Mouse (Mus musculus) megakaryocyte-erythroid progenitor cell, adult 5-6 weeks (primary cell): ENCODE measurements around the gene Olfr329-ps. TPM values are rescaled to one million over a fixed set of nuclear protein-coding genes. Genes with fewer than 3 reads are reported as not detected.
"Not testable (repeated sequence)": the region's sequence is repeated elsewhere in the genome, so short reads cannot be mapped to it uniquely, and the experiment has no call there.

Experiments
- ATAC-seq: replicated peaks from 2 replicates; pipeline ENCODE4 v1.8.0; 2016; ENCODE audit warnings: mild to moderate bottlenecking, inconsistent platforms; ENCODE audit not compliant: severe bottlenecking, poor library complexity, low FRiP score, low TSS enrichment
- total RNA-seq, 2 experiments: library from RNA; stranded (forward) in 1 of 2; stranded (reverse) in 1 of 2; fragments of 200-1000, 215-1000 nt in 1 of 2; fragments of >200 nt in 1 of 2; fragmentation: Nextera tagmentation in 1 of 2; gene quantifications; 2 replicates each; pipeline ENCODE4 v1.2.3; 2014 to 2017

The Olfr329-ps gene
- total RNA-seq (2014; fragmentation: Nextera tagmentation) (not detected in 2 replicates), total RNA-seq (2017) (not detected in 2 replicates)

GRCm38 (mm10) chr11:58546322-58546721 lies at the start of gene Olfr329-ps:
Gene Olfr329-ps, minus strand, starts transcription at chr11:58546422.
- no peak for ATAC-seq

- no peak for ATAC-seq
Measured at GRCm38 (mm10) chr11:58594814-58595213, 48.6 kb upstream of the Olfr329-ps start, which contains the start of gene Olfr324. Gene Olfr324, plus strand, starts transcription at chr11:58595114.

DNA sequence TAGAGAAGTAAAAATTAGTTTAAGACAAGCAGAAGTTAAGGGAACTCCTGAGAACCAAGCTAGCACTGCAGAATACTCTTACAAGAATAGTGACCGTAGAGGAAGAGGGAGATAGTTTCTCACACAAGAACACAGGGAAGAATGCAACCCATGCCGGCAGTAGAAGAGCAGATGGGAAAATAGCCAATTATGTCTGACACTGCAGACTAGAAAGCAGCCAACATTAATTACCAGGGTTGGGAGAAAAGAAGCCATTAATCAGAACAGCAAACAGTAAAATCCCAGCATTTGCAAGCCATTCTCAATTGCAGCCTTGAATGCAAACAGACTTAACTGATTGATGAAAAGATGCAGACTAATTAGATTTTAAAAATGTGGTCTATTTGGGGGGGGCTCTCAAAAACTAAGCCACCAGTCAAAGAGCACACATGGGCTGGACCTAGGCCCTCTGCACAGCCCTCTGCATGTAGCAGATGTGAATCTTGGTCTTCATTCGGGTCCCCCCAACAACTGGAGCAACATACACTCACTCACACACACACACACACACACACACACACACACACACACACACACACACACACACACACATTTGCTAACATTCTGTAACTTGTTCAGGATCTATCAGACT lies 42.5 kb upstream of the Olfr329-ps start:
- no peak for ATAC-seq

GRCm38 (mm10) chr11:58587898-58588348 lies 41.7 kb upstream of the Olfr329-ps start:
- ATAC-seq: peak; percentile 99

- no peak for ATAC-seq
Measured at GRCm38 (mm10) chr11:58578636-58579035, 32.4 kb upstream of the Olfr329-ps start.

- ATAC-seq: no peak
Measured at GRCm38 (mm10) chr11:58577430-58577829, 31.2 kb upstream of the Olfr329-ps start, which contains the start of gene Olfr325. Gene Olfr325, plus strand, starts transcription at chr11:58577730.

DNA sequence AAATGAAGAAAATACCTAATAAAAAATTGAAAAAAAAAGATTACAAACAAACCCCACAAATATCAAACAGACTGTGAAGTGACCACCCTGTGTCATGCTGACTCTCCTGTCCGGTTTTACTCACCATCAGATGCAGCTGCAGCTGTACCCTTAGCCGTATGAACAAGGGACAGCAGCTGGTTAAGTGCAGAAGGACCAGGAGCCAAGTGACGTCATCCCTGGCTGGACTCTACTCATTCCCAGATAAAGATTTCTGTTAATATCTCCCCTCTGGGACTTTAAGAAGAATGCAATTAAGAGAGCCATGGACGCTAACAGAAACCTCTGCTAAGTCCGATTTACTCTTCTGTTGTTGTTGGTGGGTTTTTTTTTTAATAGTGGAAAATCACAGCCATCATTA lies 24.2 kb upstream of the Olfr329-ps start, which contains the start of gene Olfr224:
Gene Olfr224, minus strand, starts transcription at position 149 of the 400 bp plus-strand sequence.
- ATAC-seq: no peak

DNA sequence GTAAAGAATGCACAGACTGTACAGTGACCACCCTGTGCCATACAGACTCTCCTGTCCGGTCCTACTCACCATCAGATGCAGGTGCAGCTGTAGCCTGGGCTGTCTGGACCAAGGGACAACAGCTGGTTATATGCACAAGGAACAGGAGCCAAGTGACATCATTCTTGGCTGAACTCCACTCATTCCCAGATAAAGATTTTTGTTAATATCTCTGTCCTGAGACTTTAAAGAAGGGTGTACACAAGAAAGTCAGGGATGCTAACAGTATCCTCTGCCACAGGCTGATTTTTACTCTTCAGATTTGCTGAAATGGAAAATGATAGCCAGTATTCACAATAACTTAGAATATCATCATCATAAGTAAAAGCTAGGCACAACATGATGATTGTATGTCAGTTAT lies 9.3 kb upstream of the Olfr329-ps start, which contains the start of gene Olfr328:
Gene Olfr328, minus strand, starts transcription at position 101 of the 400 bp plus-strand sequence.
- no peak for ATAC-seq

DNA sequence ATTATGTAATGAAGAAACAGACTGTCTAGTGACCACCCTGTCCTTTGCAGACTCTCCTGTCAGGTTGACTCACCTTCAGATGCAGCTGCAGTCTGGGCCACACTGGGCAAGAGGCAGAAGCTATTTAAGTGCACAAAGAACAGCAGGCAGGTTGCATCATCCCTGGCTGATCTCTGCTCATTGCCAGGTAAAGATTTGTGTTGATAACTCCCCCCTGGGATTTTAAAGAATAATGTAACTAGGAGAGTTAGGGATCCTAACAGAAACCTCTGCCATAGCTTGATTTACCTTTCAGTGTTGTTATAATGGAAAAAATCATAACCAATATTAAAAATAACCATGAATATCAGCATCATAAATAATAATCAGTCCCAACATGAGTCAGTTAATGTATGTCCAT lies 11.5 kb downstream of the Olfr329-ps start, which contains the start of gene Olfr330:
Gene Olfr330, minus strand, starts transcription at position 101 of the 400 bp plus-strand sequence.
- ATAC-seq: not testable (repeated sequence)

- not testable (repeated sequence) for ATAC-seq
Measured at GRCm38 (mm10) chr11:58519756-58520155, 26.5 kb downstream of the Olfr329-ps start.

DNA sequence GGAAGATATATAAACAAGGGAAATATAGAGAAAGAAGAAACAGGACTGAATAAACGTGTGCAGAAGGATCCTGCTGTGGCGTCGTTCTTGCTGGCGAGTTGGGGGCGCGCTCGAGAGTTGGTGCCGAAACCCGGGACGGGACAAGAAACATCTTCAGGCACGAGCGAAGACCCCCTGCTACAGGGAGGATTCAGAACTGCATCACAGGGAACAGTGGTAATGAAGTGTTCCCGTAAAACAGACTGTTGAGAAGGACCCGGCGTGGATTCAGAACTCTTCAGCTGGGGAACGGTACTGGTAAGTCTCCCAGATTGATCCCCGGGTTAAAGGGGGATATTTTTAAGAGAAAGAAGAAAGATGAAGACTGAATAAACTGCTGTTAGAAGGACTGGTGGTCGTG lies 27.3 kb downstream of the Olfr329-ps start:
- ATAC-seq: not testable (repeated sequence)

DNA sequence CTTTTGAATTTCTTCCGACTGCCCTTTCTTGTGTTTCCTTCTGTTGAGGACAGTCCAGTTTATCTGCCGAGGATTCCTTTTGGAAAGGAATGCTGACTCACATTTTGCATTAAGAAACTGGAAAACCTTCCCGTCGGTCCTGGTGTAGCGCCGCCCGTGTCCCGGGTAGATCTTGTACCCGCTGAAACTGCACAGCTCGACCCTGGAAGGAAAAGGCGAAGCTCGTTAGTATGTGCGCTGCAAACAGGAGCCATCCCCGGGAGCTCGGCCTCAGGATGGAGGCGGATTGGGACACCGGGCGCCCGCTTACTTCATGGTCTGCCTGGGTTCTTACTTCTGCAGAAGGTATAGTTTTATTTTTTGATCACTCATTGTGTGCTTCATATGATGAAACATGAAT lies 37.2 kb downstream of the Olfr329-ps start:
- ATAC-seq: peak; percentile 55; the same call in 1 of the 2 replicates

DNA sequence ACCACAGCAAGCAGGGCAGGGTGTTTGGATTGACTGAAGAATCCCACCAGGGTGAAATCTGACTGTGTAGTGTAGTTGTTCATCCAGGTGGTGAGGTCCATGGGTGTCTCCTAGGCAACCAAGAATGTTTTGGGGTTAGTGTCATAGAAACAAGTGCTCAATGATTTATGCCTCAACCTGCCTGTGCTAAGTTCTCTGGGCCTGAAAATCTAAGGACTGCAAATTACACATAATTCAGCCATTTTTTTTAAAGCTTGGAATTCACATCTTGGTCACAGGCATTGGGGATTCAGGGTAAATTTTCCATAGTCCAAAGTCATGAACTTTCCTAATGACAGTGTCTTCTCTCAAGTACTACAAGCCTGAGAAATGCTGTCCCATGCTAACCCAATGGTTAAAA lies 43.8 kb downstream of the Olfr329-ps start, which contains the start of gene Olfr331:
Gene Olfr331, minus strand, starts transcription at position 101 of the 400 bp plus-strand sequence.
- ATAC-seq: not testable (repeated sequence)

DNA sequence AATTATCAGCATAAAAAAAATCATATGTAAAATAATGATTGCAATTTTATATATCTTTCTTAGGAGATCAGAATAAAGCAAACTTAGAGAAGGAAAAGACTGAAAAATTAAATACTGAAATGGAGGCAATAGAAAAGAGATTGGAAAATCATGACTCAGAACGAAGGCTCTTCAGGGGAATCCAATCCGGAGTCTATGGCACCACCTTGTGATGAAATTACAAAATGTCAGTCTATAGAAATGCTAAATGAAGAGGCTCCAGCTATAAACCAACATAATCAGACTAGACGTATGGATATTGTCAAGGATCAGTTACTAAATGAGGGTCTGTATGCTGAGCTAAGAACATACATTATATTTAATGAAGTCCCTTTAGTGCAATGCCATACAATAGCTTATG lies 46.9 kb downstream of the Olfr329-ps start:
- no peak for ATAC-seq

- no peak for ATAC-seq
Measured at GRCm38 (mm10) chr11:58498761-58499160, 47.5 kb downstream of the Olfr329-ps start.

DNA sequence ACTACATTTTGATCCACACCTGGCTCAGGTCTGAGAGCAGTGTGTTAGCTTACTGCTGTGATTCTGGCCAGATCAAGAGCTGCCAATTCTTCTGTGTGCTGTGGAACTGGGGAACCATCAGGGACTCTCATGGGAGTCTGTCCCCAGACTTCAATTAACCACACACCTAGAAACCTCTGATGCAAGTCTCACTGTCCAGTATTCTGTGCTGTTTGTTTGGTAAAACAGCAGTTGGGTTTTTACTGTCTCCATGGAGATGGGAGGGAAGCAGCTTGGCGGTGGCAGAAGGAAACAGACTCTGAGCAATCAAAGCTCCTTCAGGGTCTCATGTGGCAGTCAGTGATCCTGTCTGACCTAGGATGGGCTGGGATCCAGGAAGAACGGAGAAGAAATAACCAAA lies 53.8 kb downstream of the Olfr329-ps start, which contains the start of gene Olfr332:
Gene Olfr332, minus strand, starts transcription at position 101 of the 400 bp plus-strand sequence.
- no peak for ATAC-seq

Other genes starting within 250 kb of the Olfr329-ps start
- 34.0 and 66.1 TPM in 2 replicates for gene Zfp692, start 239.4 kb downstream of the Olfr329-ps start, total RNA-seq (2014; fragmentation: Nextera tagmentation)
- gene Zfp692, start 239.4 kb downstream of the Olfr329-ps start, total RNA-seq (2017): 25.0 and 26.7 TPM in 2 replicates
- 60.9 and 65.9 TPM in 2 replicates for gene Zfp672, start 216.1 kb downstream of the Olfr329-ps start, total RNA-seq (2014; fragmentation: Nextera tagmentation)
- 28.5 and 30.9 TPM in 2 replicates for gene Zfp672, start 216.1 kb downstream of the Olfr329-ps start, total RNA-seq (2017)
- 12.8 and 13.8 TPM in 2 replicates for gene Sh3bp5l, start 215.7 kb downstream of the Olfr329-ps start, total RNA-seq (2014; fragmentation: Nextera tagmentation)
- gene Sh3bp5l, start 215.7 kb downstream of the Olfr329-ps start, total RNA-seq (2017): 10.4 and 20.9 TPM in 2 replicates
- gene Lypd8, start 167.4 kb downstream of the Olfr329-ps start, total RNA-seq (2014; fragmentation: Nextera tagmentation): not detected in 2 replicates
- gene Lypd8, start 167.4 kb downstream of the Olfr329-ps start, total RNA-seq (2017): not detected in 2 replicates
- gene 1810065E05Rik, start 125.3 kb downstream of the Olfr329-ps start, total RNA-seq (2014; fragmentation: Nextera tagmentation): not detected in 2 replicates
- not detected in 2 replicates for gene 1810065E05Rik, start 125.3 kb downstream of the Olfr329-ps start, total RNA-seq (2017)
- gene Gm12253, start 113.9 kb downstream of the Olfr329-ps start, total RNA-seq (2014; fragmentation: Nextera tagmentation): not detected in 2 replicates
- not detected in 2 replicates for gene Gm12253, start 113.9 kb downstream of the Olfr329-ps start, total RNA-seq (2017)
- gene Lypd9, start 93.5 kb downstream of the Olfr329-ps start, total RNA-seq (2014; fragmentation: Nextera tagmentation): not detected in 2 replicates
- not detected in 2 replicates for gene Lypd9, start 93.5 kb downstream of the Olfr329-ps start, total RNA-seq (2017)
- not detected in 2 replicates for gene Olfr30, start 84.2 kb downstream of the Olfr329-ps start, total RNA-seq (2014; fragmentation: Nextera tagmentation)
- not detected in 2 replicates for gene Olfr30, start 84.2 kb downstream of the Olfr329-ps start, total RNA-seq (2017)
- gene Olfr332, start 53.9 kb downstream of the Olfr329-ps start, total RNA-seq (2014; fragmentation: Nextera tagmentation): not detected in 2 replicates
- gene Olfr332, start 53.9 kb downstream of the Olfr329-ps start, total RNA-seq (2017): not detected in 2 replicates
- not detected in 2 replicates for gene Olfr331, start 43.9 kb downstream of the Olfr329-ps start, total RNA-seq (2014; fragmentation: Nextera tagmentation)
- gene Olfr331, start 43.9 kb downstream of the Olfr329-ps start, total RNA-seq (2017): not detected in 2 replicates
- not detected in 2 replicates for gene Olfr330, start 11.6 kb downstream of the Olfr329-ps start, total RNA-seq (2014; fragmentation: Nextera tagmentation)
- not detected in 2 replicates for gene Olfr330, start 11.6 kb downstream of the Olfr329-ps start, total RNA-seq (2017)
- not detected in 2 replicates for gene Olfr328, start 9.2 kb upstream of the Olfr329-ps start, total RNA-seq (2014; fragmentation: Nextera tagmentation)
- gene Olfr328, start 9.2 kb upstream of the Olfr329-ps start, total RNA-seq (2017): not detected in 2 replicates
- not detected in 2 replicates for gene Olfr224, start 24.1 kb upstream of the Olfr329-ps start, total RNA-seq (2014; fragmentation: Nextera tagmentation)
- not detected in 2 replicates for gene Olfr224, start 24.1 kb upstream of the Olfr329-ps start, total RNA-seq (2017)
- gene Olfr325, start 31.3 kb upstream of the Olfr329-ps start, total RNA-seq (2014; fragmentation: Nextera tagmentation): not detected in 2 replicates
- gene Olfr325, start 31.3 kb upstream of the Olfr329-ps start, total RNA-seq (2017): not detected in 2 replicates
- not detected in 2 replicates for gene Olfr324, start 48.7 kb upstream of the Olfr329-ps start, total RNA-seq (2014; fragmentation: Nextera tagmentation)
- not detected in 2 replicates for gene Olfr324, start 48.7 kb upstream of the Olfr329-ps start, total RNA-seq (2017)
- gene 2210407C18Rik, start 69.7 kb upstream of the Olfr329-ps start, total RNA-seq (2014; fragmentation: Nextera tagmentation): not detected in 2 replicates
- gene 2210407C18Rik, start 69.7 kb upstream of the Olfr329-ps start, total RNA-seq (2017): not detected in 2 replicates
- not detected in 2 replicates for gene Olfr323, start 84.1 kb upstream of the Olfr329-ps start, total RNA-seq (2014; fragmentation: Nextera tagmentation)
- not detected in 2 replicates for gene Olfr323, start 84.1 kb upstream of the Olfr329-ps start, total RNA-seq (2017)
- 10.9 and 13.2 TPM in 2 replicates for gene Trim58, start 94.0 kb upstream of the Olfr329-ps start, total RNA-seq (2014; fragmentation: Nextera tagmentation)
- gene Trim58, start 94.0 kb upstream of the Olfr329-ps start, total RNA-seq (2017): 5.3 and 8.0 TPM in 2 replicates
- not detected in 2 replicates for gene Olfr322, start 112.4 kb upstream of the Olfr329-ps start, total RNA-seq (2014; fragmentation: Nextera tagmentation)
- 0.15 TPM in 1 of 2 replicates, not detected in the other for gene Olfr322, start 112.4 kb upstream of the Olfr329-ps start, total RNA-seq (2017)
- not detected in 2 replicates for gene Olfr320, start 134.7 kb upstream of the Olfr329-ps start, total RNA-seq (2014; fragmentation: Nextera tagmentation)
- not detected in 2 replicates for gene Olfr320, start 134.7 kb upstream of the Olfr329-ps start, total RNA-seq (2017)
- gene Olfr319, start 152.7 kb upstream of the Olfr329-ps start, total RNA-seq (2014; fragmentation: Nextera tagmentation): not detected in 2 replicates
- not detected in 2 replicates for gene Olfr319, start 152.7 kb upstream of the Olfr329-ps start, total RNA-seq (2017)
- not detected in 2 replicates for gene Olfr318, start 177.6 kb upstream of the Olfr329-ps start, total RNA-seq (2014; fragmentation: Nextera tagmentation)
- not detected in 2 replicates for gene Olfr318, start 177.6 kb upstream of the Olfr329-ps start, total RNA-seq (2017)
- not detected in 2 replicates for gene Olfr317, start 192.8 kb upstream of the Olfr329-ps start, total RNA-seq (2014; fragmentation: Nextera tagmentation)
- gene Olfr317, start 192.8 kb upstream of the Olfr329-ps start, total RNA-seq (2017): not detected in 2 replicates
- not detected in 2 replicates for gene Olfr316, start 206.3 kb upstream of the Olfr329-ps start, total RNA-seq (2014; fragmentation: Nextera tagmentation)
- not detected in 2 replicates for gene Olfr316, start 206.3 kb upstream of the Olfr329-ps start, total RNA-seq (2017)
- gene Olfr315, start 226.8 kb upstream of the Olfr329-ps start, total RNA-seq (2014; fragmentation: Nextera tagmentation): not detected in 2 replicates
- gene Olfr315, start 226.8 kb upstream of the Olfr329-ps start, total RNA-seq (2017): not detected in 2 replicates
- not detected in 2 replicates for gene Olfr314, start 236.5 kb upstream of the Olfr329-ps start, total RNA-seq (2014; fragmentation: Nextera tagmentation)
- not detected in 2 replicates for gene Olfr314, start 236.5 kb upstream of the Olfr329-ps start, total RNA-seq (2017)